Mouse (Mus musculus) neutrophil, adult 5-6 weeks (primary cell): Measurements from ENCODE around the gene Vmn2r17. TPM values are rescaled to one million over a fixed set of nuclear protein-coding genes. Genes with fewer than 3 reads are reported as not detected.

ENCODE experiments used
- ATAC-seq: fragments of 151-379, 151-347 bp; 2 replicates; pipeline ENCODE4 v1.8.0; 2017; ENCODE audit warnings: mild to moderate bottlenecking, moderate TSS enrichment; ENCODE audit not compliant: insufficient number of reproducible peaks, poor library complexity, low FRiP score, severe bottlenecking; ENCODE audit errors: extremely low read depth
- total RNA-seq: library from RNA; stranded (forward); fragments of 200-1000 nt; gene quantifications from 2 replicates; pipeline ENCODE4 v1.2.3, GENCODE M21; 2017

The Vmn2r17 gene
- total RNA-seq = not detected in 2 replicates

- ATAC-seq = no peak
These were observed at the start of gene Vmn2r17 for GRCm38 (mm10) chr5:109419388-109419787. TSS of gene Vmn2r17 (plus strand) at chr5:109419688.

- ATAC-seq = no peak
These were observed 47.4 kb downstream of the Vmn2r17 start for GRCm38 (mm10) chr5:109466576-109467506.

GRCm38 (mm10) chr5:109506729-109507128 lies 87.2 kb downstream of the Vmn2r17 start:
- peak; percentile 33; the same call in 1 of the 2 replicates for ATAC-seq

Other genes with a start within 250 kb of the Vmn2r17 start
- 0.12 TPM in 1 of 2 replicates, not detected in the other for gene Vmn2r13, start 227.5 kb upstream of the Vmn2r17 start, total RNA-seq
- gene Vmn2r14, start 195.0 kb upstream of the Vmn2r17 start, total RNA-seq = not detected in 2 replicates
- gene Vmn2r15, start 122.0 kb upstream of the Vmn2r17 start, total RNA-seq = not detected in 2 replicates
- not detected in 2 replicates for gene Vmn2r16, start 89.5 kb upstream of the Vmn2r17 start, total RNA-seq
- gene Crlf2, start 139.3 kb downstream of the Vmn2r17 start, total RNA-seq = 49.6 and 72.4 TPM in 2 replicates